7 mouse cellular contexts compared by ENCODE assay signal in genomic region chr11:69580572-69581146, GRCm38 (mm10). TPM values are rescaled to one million over a fixed set of nuclear protein-coding genes. Genes with fewer than 3 reads are reported as not detected.
DNase-seq lines count a peak whose midpoint lies in the region; ATAC-seq and TF ChIP-seq lines count a peak whose summit lies in the region.

No protein-coding gene starts in this region.

- peak; percentile 34 for DNase-seq in lung, embryonic 14.5 days
- DNase-seq in lung, postnatal 10 days: no peak
- peak; percentile 34 for DNase-seq in forebrain, embryonic 10.5 days (ENCODE audit: extremely low spot score, low spot score)
- DNase-seq in urinary bladder, postnatal 10 days (ENCODE audit: low spot score): no peak

- H3K27me3 ChIP-seq in lung, embryonic 14.5 days (ENCODE audit: insufficient read depth, low read length): no peaks in the 10 kb centered on the region
- H3K27me3 ChIP-seq in forebrain, embryonic 10.5 days (ENCODE audit: poor library complexity, severe bottlenecking): no peaks in the 10 kb centered on the region
- H3K27me3 ChIP-seq in limb, embryonic 13.5 days: no peaks in the 10 kb centered on the region

- peak; percentile 4; the same call in 1 of the 2 replicates for ATAC-seq in lung, embryonic 14.5 days (ENCODE audit: insufficient read depth)
- no peak for ATAC-seq in limb, embryonic 13.5 days (ENCODE audit: low FRiP score, low read depth)
- ATAC-seq in cerebellum, adult (ENCODE audit: insufficient number of reproducible peaks, low FRiP score, low TSS enrichment): no peak

- WGBS in lung, embryonic 14.5 days: under 1% methylated on average over 25 of the region's 25 CpGs
- under 1% methylated on average over 25 of the region's 25 CpGs for WGBS in forebrain, embryonic 10.5 days
- WGBS in limb, embryonic 13.5 days: under 1% methylated on average over 25 of the region's 25 CpGs
- under 1% methylated on average over 25 of the region's 25 CpGs for WGBS in olfactory bulb, adult 2 months

- peak overlapping the region; percentile 84 for H3K4me3 ChIP-seq in lung, embryonic 14.5 days (ENCODE audit: low read depth, low read length)
- H3K4me3 ChIP-seq in forebrain, embryonic 10.5 days: peak overlapping the region; percentile 89
- peak overlapping the region; percentile 87 for H3K4me3 ChIP-seq in limb, embryonic 13.5 days
- peak overlapping the region; percentile 67 for H3K4me3 ChIP-seq in olfactory bulb, adult 2 months (ENCODE audit: insufficient read depth, low read depth, low read length)

- H3K4me2 ChIP-seq in lung, embryonic 14.5 days: peak overlapping the region; percentile 63
- H3K4me2 ChIP-seq in limb, embryonic 13.5 days (replicated peaks): peak overlapping the region; percentile 76

- H3K4me1 ChIP-seq in lung, embryonic 14.5 days (ENCODE audit: insufficient read depth): peaks cover 11% of the 10 kb centered on the region
- H3K4me1 ChIP-seq in forebrain, embryonic 10.5 days: peaks cover 70% of the 10 kb centered on the region
- H3K4me1 ChIP-seq in limb, embryonic 13.5 days: peaks cover 43% of the 10 kb centered on the region
- peaks cover 15% of the 10 kb centered on the region for H3K4me1 ChIP-seq in olfactory bulb, adult 2 months (ENCODE audit: control insufficient read depth, insufficient read depth, low read length)

- H3K27ac ChIP-seq in lung, embryonic 14.5 days (ENCODE audit: low read depth): peak overlapping the region; percentile 91
- peak overlapping the region; percentile 94 for H3K27ac ChIP-seq in forebrain, embryonic 10.5 days
- peak overlapping the region; percentile 97 for H3K27ac ChIP-seq in limb, embryonic 13.5 days
- H3K27ac ChIP-seq in olfactory bulb, adult 2 months (ENCODE audit: insufficient read depth, low read depth, low read length): peak overlapping the region; percentile 81

- TF ChIP-seq POLR2A in olfactory bulb, adult 2 months (IDR thresholded peaks at IDR 0.05; ENCODE audit: insufficient read depth, low read depth, low read length): 0 out of 2 replicates have a peak, but pooled peaks have one; percentile 24

- no peaks in the 10 kb centered on the region for H3K9me3 ChIP-seq in lung, embryonic 14.5 days (ENCODE audit: low read depth, low read length)
- H3K9me3 ChIP-seq in forebrain, embryonic 10.5 days: no peaks in the 10 kb centered on the region
- H3K9me3 ChIP-seq in limb, embryonic 13.5 days: no peaks in the 10 kb centered on the region

- H3K36me3 ChIP-seq in lung, embryonic 14.5 days (ENCODE audit: insufficient read depth): peaks cover 29% of the 10 kb centered on the region
- H3K36me3 ChIP-seq in forebrain, embryonic 10.5 days (replicated peaks): peaks cover 47% of the 10 kb centered on the region
- H3K36me3 ChIP-seq in limb, embryonic 13.5 days: peaks cover 16% of the 10 kb centered on the region; the same call in 1 of the 2 replicates

- peak overlapping the region; percentile 76 for H3K9ac ChIP-seq in lung, embryonic 14.5 days
- peak overlapping the region; percentile 86 for H3K9ac ChIP-seq in limb, embryonic 13.5 days

- TF ChIP-seq CTCF in lung, embryonic 14.5 days (IDR thresholded peaks at IDR 0.05; ENCODE audit: low read depth): no peak
- TF ChIP-seq CTCF in olfactory bulb, adult 2 months (IDR thresholded peaks at IDR 0.05; ENCODE audit: insufficient read depth, low read depth, low read length): no peak

RNA-seq across cellular contexts. Expression of gene Trp53, which starts 0.5 kb away (rescaled TPM):
- 178 and 202 TPM in 2 replicates for polyA plus RNA-seq in lung, embryonic 14.5 days (2014; fragmentation: Nextera tagmentation; extraction: Ambion mirVana)
- 192 and 194 TPM in 2 replicates for polyA plus RNA-seq in forebrain, embryonic 10.5 days (2016; fragmentation: Nextera tagmentation; extraction: Ambion mirVana)
- 158 and 161 TPM in 2 replicates for polyA plus RNA-seq in limb, embryonic 13.5 days (2015; fragmentation: Nextera tagmentation; extraction: Ambion mirVana)
- not detected in 2 replicates for polyA plus RNA-seq in olfactory bulb, adult 2 months (2012; ENCODE audit: insufficient read depth, insufficient read length, low replicate concordance, missing spikeins)

RNA-seq across cellular contexts. Expression of gene Wrap53, which starts 0.6 kb away (rescaled TPM):
- 27.1 and 33.6 TPM in 2 replicates for polyA plus RNA-seq in lung, embryonic 14.5 days (2014; fragmentation: Nextera tagmentation; extraction: Ambion mirVana)
- 46.4 and 51.1 TPM in 2 replicates for polyA plus RNA-seq in forebrain, embryonic 10.5 days (2016; fragmentation: Nextera tagmentation; extraction: Ambion mirVana)
- 28.3 and 31.0 TPM in 2 replicates for polyA plus RNA-seq in limb, embryonic 13.5 days (2015; fragmentation: Nextera tagmentation; extraction: Ambion mirVana)
- not detected in 2 replicates for polyA plus RNA-seq in olfactory bulb, adult 2 months (2012; ENCODE audit: insufficient read depth, insufficient read length, low replicate concordance, missing spikeins)

RNA-seq across cellular contexts. Expression of gene Efnb3, which starts 20.7 kb away (rescaled TPM):
- polyA plus RNA-seq in lung, embryonic 14.5 days (2014; fragmentation: Nextera tagmentation; extraction: Ambion mirVana): 2.8 and 3.3 TPM in 2 replicates
- polyA plus RNA-seq in forebrain, embryonic 10.5 days (2016; fragmentation: Nextera tagmentation; extraction: Ambion mirVana): 27.9 and 28.7 TPM in 2 replicates
- 45.8 and 47.6 TPM in 2 replicates for polyA plus RNA-seq in limb, embryonic 13.5 days (2015; fragmentation: Nextera tagmentation; extraction: Ambion mirVana)
- polyA plus RNA-seq in olfactory bulb, adult 2 months (2012; ENCODE audit: insufficient read depth, insufficient read length, low replicate concordance, missing spikeins): not detected in 2 replicates

RNA-seq across cellular contexts. Expression of gene Atp1b2, which starts 25.1 kb away (rescaled TPM):
- 6.9 and 9.8 TPM in 2 replicates for polyA plus RNA-seq in lung, embryonic 14.5 days (2014; fragmentation: Nextera tagmentation; extraction: Ambion mirVana)
- polyA plus RNA-seq in forebrain, embryonic 10.5 days (2016; fragmentation: Nextera tagmentation; extraction: Ambion mirVana): 4.3 and 4.6 TPM in 2 replicates
- polyA plus RNA-seq in limb, embryonic 13.5 days (2015; fragmentation: Nextera tagmentation; extraction: Ambion mirVana): 5.7 and 6.0 TPM in 2 replicates
- 162 TPM in 1 of 2 replicates, not detected in the other for polyA plus RNA-seq in olfactory bulb, adult 2 months (2012; ENCODE audit: insufficient read depth, insufficient read length, low replicate concordance, missing spikeins)

RNA-seq across cellular contexts. Expression of gene Dnah2, which starts 31.7 kb away (rescaled TPM):
- polyA plus RNA-seq in lung, embryonic 14.5 days (2014; fragmentation: Nextera tagmentation; extraction: Ambion mirVana): 0.58 and 1.9 TPM in 2 replicates
- 1.5 TPM in 2 replicates for polyA plus RNA-seq in forebrain, embryonic 10.5 days (2016; fragmentation: Nextera tagmentation; extraction: Ambion mirVana)
- 2.2 and 2.4 TPM in 2 replicates for polyA plus RNA-seq in limb, embryonic 13.5 days (2015; fragmentation: Nextera tagmentation; extraction: Ambion mirVana)
- polyA plus RNA-seq in olfactory bulb, adult 2 months (2012; ENCODE audit: insufficient read depth, insufficient read length, low replicate concordance, missing spikeins): not detected in 2 replicates

Comparison
In these comparisons a context has a peak if more than half of its experiments do, and no peak if none do; other contexts are left out.
1. DNase-seq: peak in lung, embryonic 14.5 days (single experiment) and forebrain, embryonic 10.5 days (single experiment); none in lung, postnatal 10 days (single experiment) and urinary bladder, postnatal 10 days (single experiment).
2. Peak in every context shown above with its lines, with median percentiles within 50 percentile points of each other: H3K27ac ChIP-seq and H3K4me3 ChIP-seq.